Mouse (Mus musculus): ENCODE data around the gene Atg9b. TPM values are rescaled to one million over a fixed set of nuclear protein-coding genes. Genes with fewer than 3 reads are reported as not detected.
A peak's percentile ranks its signal among the peaks of the same experiment; 100 is the strongest.

Atg9b gene
- polyA plus RNA-seq, 1 experiment = 0.93 TPM

DNA sequence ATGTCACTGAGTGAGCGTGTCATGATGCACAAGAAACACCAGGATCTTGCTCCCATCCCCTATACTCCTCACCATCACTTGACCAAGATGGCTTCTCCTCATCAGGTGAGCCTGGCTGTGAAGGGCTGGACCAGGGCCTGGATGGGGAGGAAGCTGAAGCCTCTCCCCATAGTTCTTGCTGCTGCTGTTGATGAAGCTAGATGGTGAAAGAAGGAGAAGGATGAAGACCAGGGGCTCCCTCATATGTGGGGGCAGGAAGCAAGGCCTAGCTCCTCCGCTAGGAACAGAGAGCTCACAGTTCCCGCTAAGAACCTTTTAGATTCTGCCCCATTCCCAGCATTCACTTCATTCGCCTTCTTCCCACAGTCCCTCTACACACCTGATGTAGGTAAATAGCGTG is 6.6 kb downstream of the Atg9b start:
- DNase-seq (ENCODE audit: low read depth, low spot score) = no peak
- WGBS = 98% methylated on average over 5 of the region's 5 CpGs

DNA sequence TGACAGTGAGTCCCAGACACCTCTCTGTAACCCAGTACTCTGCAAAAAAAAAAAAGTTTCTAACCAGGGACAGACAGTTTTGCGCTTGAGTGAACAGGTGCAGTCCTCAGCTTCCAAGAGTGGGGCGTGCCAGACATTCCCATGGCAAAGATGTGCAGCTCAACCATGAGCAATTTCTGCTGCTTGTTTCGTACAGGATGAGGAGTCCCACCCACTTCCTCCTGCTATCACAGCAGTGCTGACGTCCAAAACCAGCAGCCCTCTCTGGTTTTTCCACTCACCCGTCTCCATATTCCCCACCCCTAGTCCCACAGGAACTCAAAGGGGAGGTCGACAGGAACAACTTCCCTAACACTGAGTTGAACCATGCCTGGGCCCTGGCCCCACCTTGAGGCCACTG is 7.5 kb downstream of the Atg9b start:
- 56% methylated on average over 6 of the region's 6 CpGs for WGBS
- DNase-seq (ENCODE audit: low read depth, low spot score) = no peak

DNA sequence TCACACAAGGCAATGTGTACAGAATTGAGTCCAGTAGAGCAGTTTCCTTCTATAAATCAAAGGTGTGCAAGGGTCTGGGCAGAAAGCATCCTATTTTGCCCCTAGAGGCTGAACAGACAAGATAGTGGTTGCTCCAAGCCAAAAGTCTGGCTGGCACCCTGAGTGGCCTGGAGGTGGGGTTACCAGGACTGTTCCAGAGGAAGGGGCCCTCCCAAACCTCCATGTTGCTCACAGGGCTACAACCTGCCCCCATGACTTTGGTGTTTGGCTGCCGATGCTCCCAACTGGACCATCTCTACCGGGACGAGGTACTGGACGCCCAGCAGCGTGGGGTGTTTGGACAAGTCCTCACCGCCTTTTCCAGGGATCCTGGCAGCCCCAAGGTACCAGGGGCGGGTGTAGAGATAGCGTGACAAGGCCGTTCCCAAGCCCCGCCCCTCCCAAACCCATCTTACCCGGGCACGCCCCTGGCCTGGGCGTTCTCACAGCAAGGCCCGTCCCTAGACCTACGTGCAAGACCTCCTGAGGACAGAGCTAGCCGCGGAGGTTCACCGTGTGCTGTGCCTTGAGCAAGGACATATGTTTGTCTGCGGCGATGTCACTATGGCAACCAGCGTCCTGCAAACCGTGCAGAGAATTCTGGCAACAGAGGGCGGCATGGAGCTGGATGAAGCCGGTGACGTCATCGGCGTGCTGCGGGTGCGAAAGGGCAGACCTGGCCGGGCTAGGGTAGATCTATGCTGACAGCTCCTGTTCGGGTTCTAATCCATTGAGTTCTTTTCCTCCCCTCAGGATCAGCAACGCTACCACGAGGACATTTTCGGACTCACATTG is 8.7 kb downstream of the Atg9b start:
- 3% methylated on average over 34 of the region's 34 CpGs for WGBS
- peak; percentile 69 for DNase-seq (ENCODE audit: low read depth, low spot score)

DNA sequence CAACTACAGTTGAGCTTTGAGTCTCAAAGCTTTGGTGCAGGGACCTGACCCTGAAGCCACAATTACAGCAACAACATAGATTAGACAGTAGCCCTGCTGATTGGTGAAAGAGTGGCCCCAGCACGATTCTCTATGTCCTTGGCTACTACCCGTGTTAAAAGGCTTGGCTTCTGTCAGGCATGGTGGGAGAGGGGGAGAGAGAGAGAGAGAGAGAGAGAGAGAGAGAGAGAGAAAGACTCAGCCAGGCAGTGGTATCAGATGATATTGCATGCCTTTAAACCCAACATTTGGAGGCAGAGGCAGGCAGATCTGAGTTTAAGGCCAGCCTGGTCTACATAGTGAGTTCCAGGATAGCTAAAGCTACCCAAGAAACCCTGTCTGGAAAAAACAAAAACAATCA is 10.0 kb downstream of the Atg9b start:
- DNase-seq (ENCODE audit: low read depth, low spot score) = no peak
- WGBS = 47% methylated on average over 2 of the region's 2 CpGs

DNA sequence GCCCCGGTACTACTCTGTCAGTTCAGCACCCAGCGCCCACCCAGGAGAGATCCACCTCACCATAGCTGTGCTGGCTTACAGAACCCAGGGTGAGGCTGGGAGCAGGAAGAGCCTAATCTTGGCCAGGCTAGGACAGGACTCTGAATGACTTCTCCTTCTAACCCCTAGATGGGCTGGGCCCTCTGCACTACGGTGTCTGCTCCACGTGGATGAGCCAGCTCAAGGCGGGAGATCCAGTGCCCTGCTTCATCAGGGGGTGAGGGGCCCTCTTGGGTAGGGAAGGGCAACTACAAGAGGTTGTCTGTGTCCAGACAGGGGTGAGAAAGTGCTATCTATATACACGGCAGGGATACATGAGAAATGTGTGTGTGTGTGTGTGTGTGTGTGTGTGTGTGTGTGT is 10.5 kb downstream of the Atg9b start:
- WGBS = 66% methylated on average over 6 of the region's 6 CpGs
- no peak for DNase-seq (ENCODE audit: low read depth, low spot score)

DNA sequence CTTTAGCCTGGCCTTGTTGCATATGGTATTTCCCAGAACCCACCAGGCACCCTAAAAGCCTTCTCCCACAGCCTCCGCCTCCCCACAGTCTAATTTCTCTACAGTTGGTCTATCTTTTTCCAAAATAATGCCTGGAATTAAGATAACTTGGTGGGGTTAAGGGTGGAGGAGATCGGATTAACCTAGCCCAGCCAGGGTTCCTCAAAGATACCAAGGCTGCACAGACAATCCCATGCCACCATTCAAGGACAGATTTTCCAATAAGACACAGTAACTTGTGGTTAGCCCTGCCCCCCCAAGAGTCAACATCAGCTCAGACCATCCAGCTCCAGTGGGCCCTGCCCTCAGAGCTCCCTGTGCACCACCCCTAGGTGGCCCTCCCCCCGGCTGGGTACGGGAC is 11.4 kb downstream of the Atg9b start:
- DNase-seq (ENCODE audit: low read depth, low spot score) = no peak
- WGBS = 79% methylated on average over 4 of the region's 4 CpGs

DNA sequence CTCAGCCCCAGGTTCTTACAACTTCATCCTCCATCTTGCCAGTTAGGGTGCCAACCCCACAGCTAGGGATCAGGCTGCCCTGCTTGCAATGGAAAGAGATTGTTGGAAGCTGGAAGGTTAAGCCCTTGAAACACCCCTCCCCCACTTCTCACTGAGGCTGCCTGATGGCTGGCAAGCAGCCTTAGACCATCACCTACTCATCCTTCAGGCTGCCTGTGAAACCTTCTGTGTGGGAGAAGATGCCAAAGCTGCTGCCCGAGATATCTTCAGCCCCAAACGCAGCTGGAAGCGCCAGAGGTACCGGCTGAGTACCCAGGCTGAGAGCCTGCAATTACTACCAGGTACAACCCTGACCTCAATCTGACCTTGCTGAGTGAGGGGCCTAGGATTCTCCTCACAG is 12.4 kb downstream of the Atg9b start:
- 40% methylated on average over 4 of the region's 4 CpGs for WGBS
- no peak for DNase-seq (ENCODE audit: low read depth, low spot score)

DNA sequence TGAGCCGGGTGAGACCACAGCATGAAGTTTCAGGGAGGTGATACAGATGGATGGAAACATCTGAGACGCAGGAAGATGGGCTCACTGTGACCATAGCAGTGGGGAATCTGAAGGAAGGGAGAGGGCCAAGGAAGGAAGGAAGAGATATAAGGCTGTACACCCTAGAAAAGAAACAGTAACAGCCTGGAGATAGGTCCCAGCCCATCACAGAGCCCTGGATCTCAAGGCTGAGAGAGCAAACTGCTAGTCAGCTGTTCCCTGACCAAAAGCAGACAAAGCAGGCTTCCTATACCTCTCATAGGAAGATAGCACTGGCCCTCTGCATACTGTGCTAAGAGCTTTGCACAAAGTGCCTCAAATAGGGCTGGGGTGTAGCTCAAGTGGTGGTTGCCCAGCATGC is 13.2 kb downstream of the Atg9b start:
- DNase-seq (ENCODE audit: low read depth, low spot score) = no peak
- WGBS = 71% methylated on average over 2 of the region's 2 CpGs

DNA sequence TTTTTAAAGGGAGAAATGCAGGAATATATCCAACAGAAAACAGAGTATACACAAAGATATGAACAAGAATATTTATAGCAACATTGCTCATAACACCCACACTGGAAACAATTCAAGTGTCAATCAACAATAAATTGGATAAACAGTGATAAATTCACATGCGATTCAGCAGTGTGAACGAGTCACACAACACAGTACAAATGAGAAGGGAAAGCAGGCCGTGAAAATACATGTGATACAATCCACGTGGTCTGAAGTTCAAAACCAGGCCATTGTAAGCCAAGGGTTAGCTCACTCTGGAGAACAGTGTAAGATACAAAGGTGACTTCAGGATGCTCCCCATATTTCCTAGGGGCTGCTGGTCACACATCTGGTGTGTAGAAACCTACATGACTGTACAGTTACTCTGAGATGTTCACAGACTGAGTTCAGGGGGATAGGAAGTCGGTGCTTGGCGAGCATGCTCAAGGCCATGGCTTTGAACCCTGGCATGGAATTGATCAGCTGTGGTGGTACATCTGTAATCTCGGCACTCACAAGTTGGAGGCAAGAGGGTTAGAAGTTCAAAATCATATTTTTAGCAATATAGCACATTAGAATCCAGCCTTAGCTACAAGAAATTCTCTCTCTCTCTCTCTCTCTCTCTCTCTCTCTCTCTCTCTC is 17.1 kb downstream of the Atg9b start:
- 51% methylated on average over 7 of the region's 7 CpGs for WGBS
- DNase-seq (ENCODE audit: low read depth, low spot score) = no peak

DNA sequence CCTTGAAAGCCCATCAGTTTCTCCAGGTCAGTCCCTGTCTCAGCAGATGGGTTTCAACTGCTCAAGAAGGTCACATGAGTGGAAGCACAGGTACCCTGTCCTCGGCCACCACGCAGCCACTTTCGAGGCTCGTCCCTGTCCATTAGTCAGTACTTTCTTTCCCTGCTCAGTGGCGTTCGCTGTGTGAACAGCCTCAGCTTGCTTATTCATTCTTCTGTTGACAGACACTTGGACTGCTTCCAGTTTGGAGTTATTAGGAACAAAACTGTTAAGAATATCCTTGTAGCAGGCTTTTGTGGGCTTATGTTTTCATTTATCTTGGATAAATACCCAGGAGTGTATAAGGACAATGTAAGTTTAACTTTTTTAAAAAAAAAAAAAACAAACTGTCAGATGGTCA is 17.7 kb downstream of the Atg9b start:
- WGBS = 25% methylated on average over 6 of the region's 6 CpGs
- no peak for DNase-seq (ENCODE audit: low read depth, low spot score)

DNA sequence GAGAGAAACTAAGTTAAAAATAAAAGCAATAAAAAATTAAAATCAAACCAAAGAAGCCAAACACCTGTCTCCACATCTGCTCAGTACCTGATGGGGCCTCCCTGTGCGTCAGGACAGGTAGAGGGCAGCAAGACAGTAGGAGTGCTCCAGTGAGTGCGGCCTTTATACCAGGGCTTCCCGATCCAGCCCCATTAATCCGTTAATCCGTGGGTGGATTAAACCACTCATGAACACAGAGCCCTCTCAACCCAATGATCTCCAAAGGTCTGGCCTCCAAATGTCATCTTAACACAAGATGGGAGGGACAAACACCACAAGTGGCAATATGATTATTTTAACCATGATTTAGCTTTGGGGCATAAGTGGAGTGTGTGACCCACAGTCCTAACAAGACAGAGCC is 18.1 kb downstream of the Atg9b start:
- WGBS = 74% methylated on average over 5 of the region's 5 CpGs

DNA sequence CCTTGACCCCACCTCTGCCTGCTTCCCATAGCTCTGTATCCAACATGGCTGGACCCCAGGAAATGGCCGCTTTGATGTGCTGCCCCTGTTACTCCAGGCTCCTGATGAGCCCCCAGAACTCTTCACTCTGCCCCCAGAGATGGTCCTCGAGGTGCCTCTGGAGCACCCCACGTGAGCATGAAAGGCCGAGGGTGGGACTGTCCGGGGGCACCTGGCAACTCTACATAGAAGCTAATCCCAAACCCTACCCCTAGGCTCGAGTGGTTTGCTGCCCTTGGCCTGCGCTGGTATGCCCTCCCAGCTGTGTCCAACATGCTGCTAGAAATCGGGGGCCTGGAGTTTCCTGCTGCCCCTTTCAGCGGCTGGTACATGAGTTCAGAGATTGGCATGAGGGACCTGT is 22.2 kb downstream of the Atg9b start:
- DNase-seq (ENCODE audit: low read depth, low spot score) = no peak
- 86% methylated on average over 9 of the region's 9 CpGs for WGBS

More for the DNA sequence above, 18.1 kb downstream of the Atg9b start:
- no peak for DNase-seq (ENCODE audit: low read depth, low spot score)

DNA sequence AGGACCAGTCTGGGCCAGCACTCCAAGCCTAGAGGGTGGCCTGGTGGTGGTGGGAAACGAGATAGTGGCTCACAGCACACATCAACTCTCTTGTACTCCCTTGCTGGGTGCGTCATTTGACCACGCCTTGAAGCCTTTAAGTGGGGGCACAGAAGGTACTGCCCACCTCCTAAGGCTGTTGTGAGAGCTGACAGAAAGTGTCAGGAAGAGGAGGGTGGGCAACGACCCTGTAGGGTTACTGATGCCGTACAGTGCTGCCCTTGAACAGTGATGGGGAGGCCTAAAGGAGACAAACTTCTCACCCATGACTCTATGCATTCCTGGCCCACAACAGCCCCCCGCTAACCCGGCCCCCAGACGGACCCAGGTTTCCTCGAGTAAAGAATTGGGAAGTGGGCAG is 25.5 kb downstream of the Atg9b start:
- 73% methylated on average over 9 of the region's 9 CpGs for WGBS
- DNase-seq (ENCODE audit: low read depth, low spot score) = no peak

DNA sequence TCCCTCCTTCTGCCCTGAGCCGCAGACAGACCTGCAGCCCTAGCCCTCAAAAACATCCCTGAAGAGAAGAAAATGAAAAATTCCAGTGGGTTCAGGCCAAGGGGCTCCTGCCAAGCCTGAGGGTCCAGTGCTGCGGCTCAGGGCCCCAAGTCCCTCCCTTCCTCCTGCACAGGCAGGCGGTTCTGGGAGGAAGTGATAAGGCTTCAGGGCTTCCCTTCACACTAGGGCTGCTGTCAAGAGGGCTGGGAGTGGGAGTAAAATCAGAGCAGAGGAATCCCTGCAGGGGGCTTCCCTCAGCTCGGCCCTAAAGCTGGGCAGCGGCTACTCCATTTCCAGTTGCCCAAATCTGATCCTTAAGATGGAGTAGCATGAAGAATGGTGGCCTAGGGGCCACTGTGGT is 26.4 kb downstream of the Atg9b start:
- WGBS = 42% methylated on average over 5 of the region's 5 CpGs
- no peak for DNase-seq (ENCODE audit: low read depth, low spot score)

DNA sequence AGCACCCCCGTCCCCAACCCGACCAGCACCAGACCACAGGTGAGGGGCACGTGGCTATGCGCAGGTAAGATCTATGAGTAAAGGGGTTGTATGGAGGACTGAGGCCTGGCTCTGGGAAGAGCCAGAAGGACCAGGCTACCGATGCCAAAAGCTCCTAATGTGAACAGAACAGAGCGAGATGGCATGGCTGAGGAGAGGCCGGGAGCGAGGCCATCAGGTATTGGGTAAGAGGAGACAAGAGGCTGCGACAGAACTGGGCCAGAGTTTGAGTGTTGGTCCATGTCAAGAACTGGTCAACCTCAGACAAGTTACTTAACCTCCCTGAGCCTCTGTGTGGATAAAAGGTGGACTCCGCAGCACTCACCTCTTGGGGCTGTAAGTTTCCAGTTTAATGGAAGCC is 27.0 kb downstream of the Atg9b start:
- 83% methylated on average over 10 of the region's 10 CpGs for WGBS
- no peak for DNase-seq (ENCODE audit: low read depth, low spot score)

DNA sequence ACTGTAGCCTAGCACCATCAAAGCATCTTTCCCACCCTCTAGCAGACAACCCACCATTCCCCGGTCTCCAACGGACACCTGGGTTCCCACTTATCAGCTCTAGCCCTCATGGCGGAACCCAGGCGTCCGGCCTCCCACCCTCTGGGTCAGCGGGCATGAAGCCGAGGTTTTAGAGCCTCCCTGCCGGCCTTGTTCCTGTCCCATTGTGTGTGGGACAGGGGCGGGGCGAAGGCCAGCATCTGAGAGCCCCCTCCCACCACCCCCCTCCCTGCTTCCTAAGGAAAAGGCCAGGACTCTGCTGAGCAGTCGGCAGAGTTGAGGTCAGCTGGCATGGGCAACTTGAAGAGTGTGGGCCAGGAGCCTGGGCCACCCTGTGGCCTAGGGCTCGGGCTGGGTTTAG is 27.4 kb downstream of the Atg9b start, which contains the start of gene Nos3:
Gene Nos3, plus strand, starts transcription at position 303 of the 400 bp plus-strand sequence.
- no peak for DNase-seq (ENCODE audit: low read depth, low spot score)
- WGBS = 66% methylated on average over 12 of the region's 12 CpGs

DNA sequence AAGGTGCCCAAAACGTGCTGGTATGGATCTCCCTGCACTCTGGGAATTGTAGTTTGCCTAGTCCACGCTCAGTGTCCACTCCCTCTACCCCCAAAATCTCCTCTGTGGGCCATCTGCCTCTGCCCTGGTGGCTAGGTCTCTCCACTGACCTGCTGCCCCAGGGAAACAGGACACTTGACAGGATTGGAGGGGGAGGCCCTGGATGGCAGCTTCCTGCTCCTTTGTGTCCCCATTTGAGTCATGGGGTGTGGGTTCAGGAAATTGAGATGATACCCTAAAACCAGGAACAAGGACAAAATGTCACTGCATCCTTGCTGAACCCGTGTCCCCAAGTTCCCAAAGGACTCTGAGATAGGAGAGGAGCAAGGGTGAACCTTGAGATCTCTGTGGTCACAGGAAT is 27.9 kb downstream of the Atg9b start:
- no peak for DNase-seq (ENCODE audit: low read depth, low spot score)
- WGBS = 46% methylated on average over 3 of the region's 3 CpGs

DNA sequence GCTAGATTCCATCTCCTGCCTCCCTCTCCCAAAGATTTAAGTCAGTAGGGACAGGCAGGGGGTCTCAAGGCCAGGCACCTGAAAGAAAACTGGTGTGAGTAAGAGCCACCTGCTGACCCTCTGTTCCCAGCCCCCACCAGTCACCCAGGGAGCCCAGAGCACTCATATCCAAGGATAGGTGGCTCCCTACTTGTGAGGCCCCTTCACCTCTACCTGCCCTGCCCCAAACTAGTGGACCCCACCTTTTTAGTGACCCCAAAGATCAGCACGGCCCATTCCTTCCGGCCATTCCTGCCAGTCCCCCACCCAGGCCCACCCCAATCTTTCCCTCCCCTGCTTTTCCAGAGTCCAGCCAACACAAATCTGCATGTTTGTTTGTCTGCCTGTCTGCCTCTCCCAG is 28.5 kb downstream of the Atg9b start:
- WGBS = 52% methylated on average over 2 of the region's 2 CpGs
- DNase-seq (ENCODE audit: low read depth, low spot score) = no peak

DNA sequence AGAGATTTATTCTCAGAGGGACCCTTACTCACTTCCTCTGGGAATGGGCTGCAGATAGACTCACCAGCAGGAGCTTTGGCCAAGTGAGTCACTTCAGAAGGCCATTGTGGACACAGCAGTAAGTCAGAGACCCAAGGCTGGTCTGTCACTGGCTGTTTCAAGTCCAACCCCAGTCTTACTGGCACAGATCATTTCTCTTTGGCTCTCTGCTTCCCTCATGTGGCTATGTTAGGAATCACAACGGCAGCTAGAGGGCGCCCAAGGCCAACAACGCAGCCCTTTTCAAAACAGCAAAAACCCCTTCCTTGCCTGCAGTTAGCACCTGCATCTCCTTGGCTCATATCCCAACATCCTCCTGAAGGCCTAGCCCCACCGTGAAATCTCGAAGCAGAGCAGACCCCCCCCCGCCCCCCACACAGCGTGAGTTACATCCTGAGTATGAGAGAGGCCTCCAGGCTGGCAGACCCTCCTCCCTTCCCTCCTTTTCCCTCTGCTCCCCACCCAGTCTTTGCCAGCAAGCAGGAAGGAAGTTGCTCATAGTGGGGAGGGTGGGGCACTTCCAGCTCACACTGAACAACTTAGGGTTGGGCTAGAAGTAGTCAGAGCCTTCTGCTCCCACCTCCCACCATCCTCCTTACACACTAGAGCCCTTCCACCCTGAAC is 31.0 kb downstream of the Atg9b start:
- WGBS = under 1% methylated on average over 7 of the region's 7 CpGs
- DNase-seq (ENCODE audit: low read depth, low spot score) = no peak

DNA sequence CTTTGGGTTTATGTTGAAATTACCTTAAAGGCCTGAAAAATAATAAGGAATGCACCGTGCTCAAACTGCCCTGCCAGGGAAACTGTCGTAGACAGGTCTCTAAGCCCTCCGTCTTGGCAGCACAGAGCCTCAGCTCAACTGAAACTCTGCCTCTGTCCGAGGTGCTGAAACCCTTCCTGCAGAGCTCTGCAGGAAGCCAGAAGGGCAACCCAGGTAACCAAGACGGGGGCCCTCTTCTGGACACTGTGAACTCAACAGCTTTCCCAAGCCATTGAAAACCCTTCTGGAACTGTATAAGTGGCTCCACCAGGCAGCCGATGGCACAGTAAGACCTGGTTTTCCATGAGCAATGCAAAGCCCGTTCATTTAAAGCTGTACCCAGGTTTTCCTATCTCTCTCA is 34.5 kb downstream of the Atg9b start:
- peak; percentile 70 for DNase-seq (ENCODE audit: low read depth, low spot score)
- WGBS = 5% methylated on average over 7 of the region's 7 CpGs

DNA sequence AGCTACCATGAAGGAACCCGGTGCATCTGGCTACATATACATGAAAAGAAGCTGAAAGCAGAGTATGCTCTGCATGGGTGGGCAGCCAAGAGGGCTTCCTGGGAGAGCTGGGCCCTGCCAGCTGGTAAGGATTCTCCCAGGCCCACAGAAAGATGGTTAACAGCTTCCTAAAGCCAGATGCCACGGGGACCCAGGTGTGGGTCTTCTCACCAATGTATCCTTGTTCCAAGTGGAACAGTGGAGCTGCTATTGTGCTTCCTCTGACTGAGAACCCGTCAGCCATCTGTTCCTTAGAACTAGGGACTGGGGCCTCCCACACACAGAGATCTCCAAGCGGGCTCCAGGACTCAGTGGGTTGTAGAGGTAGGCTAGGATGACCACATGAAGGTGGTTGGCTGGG is 35.2 kb downstream of the Atg9b start:
- no peak for DNase-seq (ENCODE audit: low read depth, low spot score)
- WGBS = 55% methylated on average over 4 of the region's 4 CpGs

All from large intestine, adult 2 months (tissue).